Mouse (Mus musculus): Measurements from ENCODE around the gene Pgam5. TPM values are rescaled to one million over a fixed set of nuclear protein-coding genes. Genes with fewer than 3 reads are reported as not detected.

Pgam5 gene
- total RNA-seq, 2 experiments from 2014 or later: 45.2 to 49.5 TPM

- peak; percentile 92 for DNase-seq (ENCODE audit: low spot score in 2 of 2)
Observed at GRCm38 (mm10) chr5:110230780-110231461, 38.8 kb downstream of the Pgam5 start, which contains the start of gene Ankle2. Ankle2 (plus strand) TSS chr5:110231004.

DNA sequence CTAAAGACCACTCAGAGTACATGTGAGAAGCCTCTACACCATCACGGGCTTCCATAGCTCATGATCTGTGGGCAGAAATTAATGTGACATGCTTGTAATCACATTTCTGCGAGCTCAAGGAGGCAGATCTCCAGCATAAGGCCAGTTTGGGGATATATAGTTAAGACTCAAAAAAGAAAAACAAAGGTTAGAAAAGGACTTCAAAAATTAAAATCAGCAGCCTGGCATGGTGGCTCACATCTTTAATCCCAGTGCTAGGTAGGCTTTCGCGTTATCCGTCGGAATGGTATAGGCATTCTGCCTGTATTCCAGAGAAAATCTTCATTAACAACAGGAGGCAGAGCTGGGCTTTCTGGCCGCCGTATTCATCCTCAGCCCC, 39.3 kb downstream of the Pgam5 start:
- DNase-seq (ENCODE audit: low spot score in 2 of 2): no peak

GRCm38 (mm10) chr5:110227336-110227883, 42.3 kb downstream of the Pgam5 start:
- no peak for DNase-seq (ENCODE audit: low spot score in 2 of 2)

DNA sequence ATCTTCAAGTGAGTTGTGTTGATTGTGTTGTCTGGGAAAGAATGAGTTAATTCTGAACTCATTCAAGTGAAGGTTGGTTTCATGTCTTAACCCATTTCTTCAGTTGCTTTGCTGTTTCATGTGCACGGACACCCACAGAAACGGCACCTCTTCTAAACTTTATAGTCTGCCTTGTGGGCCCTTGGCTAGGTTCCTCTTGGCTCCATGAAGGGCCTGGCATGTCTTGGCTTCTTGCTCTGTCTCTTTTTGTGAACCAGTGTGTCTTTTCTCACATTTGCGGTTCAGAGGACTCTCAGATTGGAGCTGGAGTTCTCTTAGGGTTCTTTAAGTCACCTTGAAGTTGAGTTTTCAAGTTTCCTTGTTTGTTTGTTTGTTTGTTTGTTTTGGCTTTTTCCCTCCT, 44.7 kb downstream of the Pgam5 start:
- no peak for DNase-seq (ENCODE audit: low spot score in 2 of 2)

DNA sequence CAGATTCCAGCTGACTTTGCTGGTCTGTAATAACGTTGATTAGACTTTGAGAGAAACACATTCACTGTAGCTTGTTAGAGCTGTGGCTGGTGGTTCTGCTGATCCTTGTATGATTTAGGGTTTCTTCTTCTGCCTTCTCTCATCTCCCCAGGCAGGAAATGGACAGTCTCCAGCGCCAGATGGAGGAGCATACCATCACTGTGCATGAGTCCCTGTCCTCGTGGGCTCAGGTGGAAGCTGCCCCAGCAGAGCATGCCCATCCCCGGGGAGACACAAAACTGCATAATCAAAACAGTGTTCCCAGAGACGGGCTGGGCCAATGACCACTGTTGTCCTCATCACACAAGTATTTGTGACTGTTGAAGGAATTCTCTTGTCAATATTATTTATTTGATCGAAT, 47.0 kb downstream of the Pgam5 start:
- no peak for DNase-seq (ENCODE audit: low spot score in 2 of 2)

- DNase-seq (ENCODE audit: low spot score in 2 of 2): no peak
Observed at GRCm38 (mm10) chr5:110220331-110220730, 49.4 kb downstream of the Pgam5 start.

DNA sequence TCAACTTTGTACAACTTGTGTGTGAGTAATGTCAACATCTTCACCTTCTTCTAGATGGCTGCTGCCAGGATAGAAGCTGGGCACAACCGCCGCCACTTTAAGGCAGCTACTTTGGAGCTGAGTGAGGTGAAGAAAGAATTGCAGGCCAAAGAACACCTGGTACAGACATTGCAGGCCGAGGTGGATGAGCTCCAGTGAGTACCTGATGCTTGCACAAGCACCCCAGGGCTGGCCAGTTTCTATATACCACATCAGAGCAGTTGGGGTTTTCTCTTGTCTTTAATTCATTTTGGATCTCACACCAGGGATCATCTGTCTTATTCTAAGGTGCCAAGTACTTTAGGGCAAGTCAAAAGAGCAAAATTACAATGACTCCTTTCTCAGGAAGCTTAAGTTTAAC, 52.9 kb downstream of the Pgam5 start:
- DNase-seq (ENCODE audit: low spot score in 2 of 2): no peak

GRCm38 (mm10) chr5:110211312-110211711, 58.4 kb downstream of the Pgam5 start:
- no peak for DNase-seq (ENCODE audit: low spot score in 2 of 2)

Other genes with a start within 250 kb of the Pgam5 start
- 1 to 10 TPM; 4.7 to 7.6 TPM for gene Gm17655, start 197.4 kb downstream of the Pgam5 start, total RNA-seq (2021)
- under 1 TPM; 0.30 to 0.70 TPM for gene Gm35315, start 175.5 kb downstream of the Pgam5 start, total RNA-seq (2021)
- gene Plcxd1, start 169.9 kb downstream of the Pgam5 start, total RNA-seq (2021): under 1 TPM in 1 of 2 experiments, not detected in 1; 0.19 TPM
- 10 to 100 TPM; 69.9 to 71.0 TPM for gene Gtpbp6, start 161.7 kb downstream of the Pgam5 start, total RNA-seq (2021)
- 1 to 10 TPM; 6.0 to 6.2 TPM for gene Zfp605, start 159.8 kb downstream of the Pgam5 start, total RNA-seq (2021)
- 10 to 100 TPM; 20.3 to 31.9 TPM for gene Chfr, start 134.1 kb downstream of the Pgam5 start, total RNA-seq (2021)
- 10 to 100 TPM; 34.6 to 40.7 TPM for gene Golga3, start 93.2 kb downstream of the Pgam5 start, total RNA-seq (2021)
- 10 to 100 TPM; 36.1 to 37.4 TPM for gene Ankle2, start 38.9 kb downstream of the Pgam5 start, total RNA-seq (2021)
- 10 to 100 TPM; 10.4 to 14.3 TPM for gene Pxmp2, start 16.3 kb upstream of the Pgam5 start, total RNA-seq (2021)
- 1 to 10 TPM in 1 of 2 experiments, under 1 TPM in 1; 0.90 to 1.1 TPM for gene Pole, start 16.4 kb upstream of the Pgam5 start, total RNA-seq (2021)
- under 1 TPM; 0.54 to 0.80 TPM for gene P2rx2, start 73.3 kb upstream of the Pgam5 start, total RNA-seq (2021)
- not detected for gene Lrcol1, start 74.8 kb upstream of the Pgam5 start, total RNA-seq (2021)
- gene Fbrsl1, start 178.6 kb upstream of the Pgam5 start, total RNA-seq (2021): 10 to 100 TPM; 60.7 to 65.7 TPM